Mouse (Mus musculus) limb, embryonic 13.5 days (tissue): Measurements from ENCODE around the gene Mafg. TPM values are rescaled to one million over a fixed set of nuclear protein-coding genes. Genes with fewer than 3 reads are reported as not detected.
A peak's percentile ranks its signal among the peaks of the same experiment; 100 is the strongest.
"Not testable (repeated sequence)": the region's sequence is repeated elsewhere in the genome, so short reads cannot be mapped to it uniquely, and the experiment has no call there.

ENCODE experiments used
- ATAC-seq: fragments of 200-750 bp; cut with Nextera tagmentation; 2 replicates; pipeline ENCODE4 v1.8.0; 2017; ENCODE audit warnings: low read depth, moderate number of reproducible peaks, moderate TSS enrichment; ENCODE audit not compliant: low FRiP score
- H3K27ac ChIP-seq: fragments of 300-500 bp; sonication (generic); 2 replicates; pipeline ENCODE4 v1.5.1; 2015; ENCODE audit warnings: inconsistent platforms, mild to moderate bottlenecking, moderate library complexity
- H3K27me3 ChIP-seq: fragments of 300-500 bp; sonication (generic); 2 replicates; pipeline ENCODE4 v1.6.1; 2015; ENCODE audit warnings: mild to moderate bottlenecking, inconsistent platforms
- H3K36me3 ChIP-seq: fragments of 300-500 bp; sonication (generic); 2 replicates; pipeline ENCODE4 v1.6.1; 2015; ENCODE audit warnings: inconsistent platforms, mild to moderate bottlenecking, moderate library complexity
- H3K4me1 ChIP-seq: fragments of 300-500 bp; sonication (generic); 2 replicates; pipeline ENCODE4 v1.6.1; 2015; ENCODE audit warnings: inconsistent platforms
- H3K4me2 ChIP-seq: fragments of 300-500 bp; sonication (generic); replicated peaks from 2 replicates; pipeline ENCODE4 v1.6.1; 2015; ENCODE audit warnings: inconsistent platforms, mild to moderate bottlenecking, moderate library complexity
- H3K4me3 ChIP-seq: fragments of 300-500 bp; sonication (generic); 2 replicates; pipeline ENCODE4 v1.5.1; 2015; ENCODE audit warnings: moderate library complexity, mild to moderate bottlenecking, inconsistent platforms
- H3K9ac ChIP-seq: fragments of 300-500 bp; sonication (generic); 2 replicates; pipeline ENCODE4 v1.6.1; 2015; ENCODE audit warnings: mild to moderate bottlenecking, inconsistent platforms
- H3K9me3 ChIP-seq: fragments of 300-500 bp; sonication (generic); 2 replicates; pipeline ENCODE4 v1.6.1; 2016; ENCODE audit warnings: inconsistent platforms
- WGBS: fragments of 180-500 bp; shearing (Covaris S2); methylation state at CpG from one replicate; pipeline ENCODE4 v1.1.7; 2015; 5-methylcytosine and 5-hydroxymethylcytosine counted together
- polyA plus RNA-seq: library from polyadenylated mRNA; unstranded; fragments of >200 nt; fragmentation: Nextera tagmentation; extraction: Ambion mirVana; gene quantifications from 2 replicates; pipeline ENCODE4 v1.2.1, GENCODE M21; 2015

Mafg gene
- polyA plus RNA-seq, 1 experiment from 2014 or later, result 28.9 TPM

GRCm38 (mm10) chr11:120598990-120599549 is 34.3 kb downstream of the Mafg start:
- Histone ChIP-seq H3K27me3 (no peaks in the 10 kb centered on the region), H3K9ac (peak overlapping the region; percentile 76), H3K4me1 (peaks cover 28% of the 10 kb centered on the region), H3K4me2 (peak overlapping the region; percentile 93), H3K9me3 (no peaks in the 10 kb centered on the region), H3K4me3 (peak overlapping the region; percentile 92), H3K27ac (peak overlapping the region; percentile 87; the same call in 1 of the 2 replicates), H3K36me3 (peaks cover 70% of the 10 kb centered on the region)
- 42% methylated on average over 17 of the region's 17 CpGs for WGBS
- ATAC-seq, result no peak

- peak within 1 kb of the TSS; percentile 92 for H3K4me3 ChIP-seq
- peaks cover 70% of the 10 kb centered on the region for H3K36me3 ChIP-seq
- H3K9me3 ChIP-seq, result no peaks in the 10 kb centered on the region
- H3K4me1 ChIP-seq, result peaks cover 28% of the 10 kb centered on the region
- peak within 1 kb of the TSS; percentile 99 for H3K9ac ChIP-seq
- H3K27me3 ChIP-seq, result no peaks in the 10 kb centered on the region
- peak within 1 kb of the TSS; percentile 93 for H3K4me2 ChIP-seq
- peak within 1 kb of the TSS; percentile 93 for H3K27ac ChIP-seq
- ATAC-seq, result peak; percentile 98
- WGBS, result under 1% methylated on average over 85 of the region's 88 CpGs
These were observed 35.0 kb downstream of the Mafg start, which contains the start of the genes Alyref and Anapc11 for GRCm38 (mm10) chr11:120598283-120598989. Alyref (minus strand) TSS chr11:120598365. Anapc11 (plus strand) TSS chr11:120598421.

GRCm38 (mm10) chr11:120597240-120598235 is 35.9 kb downstream of the Mafg start:
- ATAC-seq, result peak; percentile 49
- peaks cover 28% of the 10 kb centered on the region for H3K4me1 ChIP-seq
- WGBS, result 4% methylated on average over 90 of the region's 99 CpGs
- H3K27me3 ChIP-seq, result no peaks in the 10 kb centered on the region
- peak overlapping the region; percentile 93 for H3K4me2 ChIP-seq
- H3K9ac ChIP-seq, result peak overlapping the region; percentile 99
- no peaks in the 10 kb centered on the region for H3K9me3 ChIP-seq
- peak overlapping the region; percentile 93 for H3K27ac ChIP-seq
- peak overlapping the region; percentile 92 for H3K4me3 ChIP-seq
- H3K36me3 ChIP-seq, result peaks cover 70% of the 10 kb centered on the region

- Histone ChIP-seq H3K27me3 (no peaks in the 10 kb centered on the region), H3K4me2 (no peak overlapping the region), H3K9ac (no peak overlapping the region), H3K9me3 (peaks cover 6% of the 10 kb centered on the region; the same call in 1 of the 2 replicates), H3K4me3 (no peak overlapping the region), H3K36me3 (peaks cover 95% of the 10 kb centered on the region), H3K27ac (no peak overlapping the region), H3K4me1 (no peaks in the 10 kb centered on the region)
- WGBS, result 95% methylated on average over 6 of the region's 6 CpGs
- ATAC-seq, result no peak
These were observed 44.9 kb downstream of the Mafg start for GRCm38 (mm10) chr11:120588531-120588930.

- 93% methylated on average over 1 of the region's 1 CpGs for WGBS
- no peak overlapping the region for H3K4me2 ChIP-seq
- no peak overlapping the region for H3K4me3 ChIP-seq
- no peak overlapping the region for H3K9ac ChIP-seq
- peaks cover 6% of the 10 kb centered on the region; the same call in 1 of the 2 replicates for H3K9me3 ChIP-seq
- peaks cover 24% of the 10 kb centered on the region for H3K4me1 ChIP-seq
- H3K27me3 ChIP-seq, result no peaks in the 10 kb centered on the region
- peaks cover 62% of the 10 kb centered on the region for H3K36me3 ChIP-seq
- no peak for ATAC-seq
- no peak overlapping the region for H3K27ac ChIP-seq
These were observed 49.5 kb downstream of the Mafg start for GRCm38 (mm10) chr11:120583937-120584336.

- H3K4me3 ChIP-seq, ATAC-seq, H3K4me2 ChIP-seq, H3K27me3 ChIP-seq, H3K9me3 ChIP-seq, H3K9ac ChIP-seq, H3K27ac ChIP-seq: not testable (repeated sequence)
- Histone ChIP-seq H3K36me3 (peaks cover 62% of the 10 kb centered on the region), H3K4me1 (peaks cover 24% of the 10 kb centered on the region)
- 87% methylated on average over 2 of the region's 2 CpGs for WGBS
These were observed 50.5 kb downstream of the Mafg start for GRCm38 (mm10) chr11:120582982-120583293.

GRCm38 (mm10) chr11:120582268-120582981 is 51.0 kb downstream of the Mafg start:
- WGBS, result 61% methylated on average over 8 of the region's 8 CpGs
- peaks cover 62% of the 10 kb centered on the region for H3K36me3 ChIP-seq
- H3K27ac ChIP-seq, result peak overlapping the region; percentile 92

GRCm38 (mm10) chr11:120581490-120582267 is 51.7 kb downstream of the Mafg start, which contains the start of gene Arhgdia:
Arhgdia (minus strand) TSS chr11:120581624.
- Histone ChIP-seq H3K9me3 (peaks cover 6% of the 10 kb centered on the region; the same call in 1 of the 2 replicates), H3K27me3 (no peaks in the 10 kb centered on the region), H3K27ac (peak within 1 kb of the TSS; percentile 92), H3K4me1 (peaks cover 24% of the 10 kb centered on the region), H3K4me2 (peak within 1 kb of the TSS; percentile 98), H3K9ac (peak within 1 kb of the TSS; percentile 93), H3K36me3 (peaks cover 63% of the 10 kb centered on the region), H3K4me3 (peak within 1 kb of the TSS; percentile 69)
- ATAC-seq, result peak; percentile 55
- 5% methylated on average over 57 of the region's 75 CpGs for WGBS

More at GRCm38 (mm10) chr11:120582268-120582981, 51.0 kb downstream of the Mafg start:
- ATAC-seq, result 0 out of 2 replicates have a peak, but pooled peaks have one; percentile 3
- Histone ChIP-seq H3K4me1 (peaks cover 24% of the 10 kb centered on the region), H3K4me3 (peak overlapping the region; percentile 69), H3K9me3 (peaks cover 6% of the 10 kb centered on the region; the same call in 1 of the 2 replicates), H3K9ac (peak overlapping the region; percentile 93), H3K4me2 (peak overlapping the region; percentile 98), H3K27me3 (no peaks in the 10 kb centered on the region)

GRCm38 (mm10) chr11:120580871-120581331 is 52.5 kb downstream of the Mafg start:
- H3K9me3 ChIP-seq, result peaks cover 6% of the 10 kb centered on the region; the same call in 1 of the 2 replicates
- peak overlapping the region; percentile 92 for H3K27ac ChIP-seq
- under 1% methylated on average over 36 of the region's 44 CpGs for WGBS
- H3K4me3 ChIP-seq, result peak overlapping the region; percentile 69
- peaks cover 24% of the 10 kb centered on the region for H3K4me1 ChIP-seq
- H3K27me3 ChIP-seq, result no peaks in the 10 kb centered on the region
- H3K9ac ChIP-seq, result peak overlapping the region; percentile 93
- peaks cover 57% of the 10 kb centered on the region for H3K36me3 ChIP-seq
- peak overlapping the region; percentile 98 for H3K4me2 ChIP-seq
- ATAC-seq, result peak; percentile 26; the same call in 1 of the 2 replicates

GRCm38 (mm10) chr11:120580190-120580589 is 53.2 kb downstream of the Mafg start:
- H3K4me1 ChIP-seq, result peaks cover 24% of the 10 kb centered on the region
- H3K27ac ChIP-seq, result peak overlapping the region; percentile 92
- H3K27me3 ChIP-seq, result no peaks in the 10 kb centered on the region
- ATAC-seq, result no peak
- peak overlapping the region; percentile 93 for H3K9ac ChIP-seq
- WGBS, result 61% methylated on average over 7 of the region's 7 CpGs
- H3K4me3 ChIP-seq, result peak overlapping the region; percentile 69
- H3K9me3 ChIP-seq, result peaks cover 6% of the 10 kb centered on the region; the same call in 1 of the 2 replicates
- H3K4me2 ChIP-seq, result peak overlapping the region; percentile 98
- H3K36me3 ChIP-seq, result peaks cover 50% of the 10 kb centered on the region
